11 mouse cellular contexts compared by ENCODE assay signal in genomic region chr16:51751878-51752277, GRCm38 (mm10).
DNase-seq lines count a peak whose midpoint lies in the region; ATAC-seq lines count a peak whose summit lies in the region.
"Had no signal": no experiment of that assay in that cellular context is flagged by ENCODE, and none has a peak within 500 bp of the region (broad histone marks: within the 10 kb centered on the region; RNA-seq: fewer than 3 reads in every experiment).

No protein-coding gene starts in this region.

- 17% methylated on average over 7 of the region's 7 CpGs for WGBS in hindbrain, embryonic 16.5 days
- 72% methylated on average over 7 of the region's 7 CpGs for WGBS in liver, embryonic 11.5 days

- H3K4me3 ChIP-seq in hindbrain, embryonic 16.5 days (ENCODE audit: low read length): no peak overlapping the region
- no peak overlapping the region for H3K4me3 ChIP-seq in liver, embryonic 11.5 days (ENCODE audit: low read depth, low read length)

- H3K4me1 ChIP-seq in hindbrain, embryonic 16.5 days (ENCODE audit: control insufficient read depth, insufficient read depth, low read depth, low read length): no peaks in the 10 kb centered on the region
- no peaks in the 10 kb centered on the region for H3K4me1 ChIP-seq in liver, embryonic 11.5 days (replicated peaks; ENCODE audit: control insufficient read depth, insufficient read depth, low read length)

- no peak overlapping the region for H3K4me2 ChIP-seq in hindbrain, embryonic 16.5 days (ENCODE audit: low read length)
- H3K4me2 ChIP-seq in liver, embryonic 11.5 days: no peak overlapping the region

- peak; percentile 71 for ATAC-seq in hindbrain, embryonic 16.5 days
- no peak for ATAC-seq in liver, embryonic 11.5 days (replicated peaks; ENCODE audit: low FRiP score)
- no peak for ATAC-seq in granulocyte monocyte progenitor cell, adult 5-6 weeks (replicated peaks; ENCODE audit: poor library complexity, severe bottlenecking)

- peak; percentile 11 to 14 for DNase-seq in kidney, postnatal 4 days
- no peak for DNase-seq in kidney, adult 18-20 months
- DNase-seq in embryo, embryonic 9.5 days (ENCODE audit: extremely low spot score): peak; percentile 38
- peak; percentile 5 for DNase-seq in retina, embryonic 14.5 days (ENCODE audit: low spot score)
- no peak for DNase-seq in cerebellum, adult 9-11 months
- no peak for DNase-seq in liver, embryonic 11.5 days (ENCODE audit: low spot score)
- DNase-seq: heart, postnatal 14 days; kidney, adult 2 months; layer of hippocampus, adult 9-11 months had no signal

- H3K27ac ChIP-seq in hindbrain, embryonic 16.5 days (ENCODE audit: low read depth, low read length): no peak overlapping the region
- no peak overlapping the region for H3K27ac ChIP-seq in liver, embryonic 11.5 days (ENCODE audit: low read depth, low read length)

- H3K9ac ChIP-seq in hindbrain, embryonic 16.5 days (ENCODE audit: low read depth, low read length): no peak overlapping the region
- no peak overlapping the region for H3K9ac ChIP-seq in liver, embryonic 11.5 days (ENCODE audit: low read depth, low read length)

- no peaks in the 10 kb centered on the region for H3K36me3 ChIP-seq in hindbrain, embryonic 16.5 days (ENCODE audit: control insufficient read depth, insufficient read depth, low read length)
- H3K36me3 ChIP-seq in liver, embryonic 11.5 days (ENCODE audit: control insufficient read depth, insufficient read depth, low read length): no peaks in the 10 kb centered on the region

- H3K9me3 ChIP-seq in hindbrain, embryonic 16.5 days (ENCODE audit: control insufficient read depth, low read length): no peaks in the 10 kb centered on the region
- no peaks in the 10 kb centered on the region for H3K9me3 ChIP-seq in liver, embryonic 11.5 days (ENCODE audit: control insufficient read depth, low read length)

- H3K27me3 ChIP-seq in hindbrain, embryonic 16.5 days (replicated peaks; ENCODE audit: control insufficient read depth, insufficient read depth, low read length): no peaks in the 10 kb centered on the region
- no peaks in the 10 kb centered on the region for H3K27me3 ChIP-seq in liver, embryonic 11.5 days (replicated peaks; ENCODE audit: control insufficient read depth, insufficient read depth, low read length)

Comparison
In these comparisons a context has a peak if more than half of its experiments do, and no peak if none do; other contexts are left out.
1. DNase-seq: peak in kidney, postnatal 4 days (2 of 2), embryo, embryonic 9.5 days (single experiment) and retina, embryonic 14.5 days (single experiment); none in kidney, adult 18-20 months (single experiment), cerebellum, adult 9-11 months (single experiment) and liver, embryonic 11.5 days (single experiment).